Mouse (Mus musculus) limb, embryonic 11.5 days (tissue): ENCODE data around the gene Yipf3. TPM values are rescaled to one million over a fixed set of nuclear protein-coding genes. Genes with fewer than 3 reads are reported as not detected.

Experiments
- ATAC-seq: fragments of 200-750 bp; cut with Nextera tagmentation; 2 replicates; pipeline ENCODE4 v1.8.0; 2017; ENCODE audit warnings: low read depth; ENCODE audit not compliant: insufficient number of reproducible peaks, low FRiP score, low TSS enrichment
- DNase-seq: peaks from one replicate; pipeline ENCODE4 v3.0.0-alpha.2; 2015; ENCODE audit warnings: low spot score
- H3K27ac ChIP-seq: fragments of 300-500 bp; sonication (generic); replicated peaks from 2 replicates; pipeline ENCODE4 v1.5.1; 2014; ENCODE audit warnings: low read depth, mild to moderate bottlenecking, low read length
- H3K27me3 ChIP-seq: fragments of 300-500 bp; sonication (generic); 2 replicates; pipeline ENCODE4 v1.6.1; 2014; ENCODE audit warnings: mild to moderate bottlenecking, low read length, mixed read lengths; ENCODE audit not compliant: control insufficient read depth, insufficient read depth
- H3K36me3 ChIP-seq: fragments of 300-500 bp; sonication (generic); 2 replicates; pipeline ENCODE4 v1.6.1; 2014; ENCODE audit warnings: mild to moderate bottlenecking, low read length, moderate library complexity, mixed read lengths; ENCODE audit not compliant: control insufficient read depth, insufficient read depth
- H3K4me1 ChIP-seq: fragments of 300-500 bp; sonication (generic); 2 replicates; pipeline ENCODE4 v1.6.1; 2014; ENCODE audit warnings: low read length, mixed read lengths; ENCODE audit not compliant: control insufficient read depth, insufficient read depth
- H3K4me2 ChIP-seq: fragments of 300-500 bp; sonication (generic); 2 replicates; pipeline ENCODE4 v1.6.1; 2014; ENCODE audit warnings: low read depth, mild to moderate bottlenecking, moderate library complexity; ENCODE audit not compliant: severe bottlenecking
- H3K4me3 ChIP-seq: fragments of 300-500 bp; sonication (generic); 2 replicates; pipeline ENCODE4 v1.5.1; 2014; ENCODE audit warnings: low read depth, low read length
- H3K9ac ChIP-seq: fragments of 300-500 bp; sonication (generic); 2 replicates; pipeline ENCODE4 v1.6.1; 2014; ENCODE audit warnings: mild to moderate bottlenecking, low read length
- H3K9me3 ChIP-seq: fragments of 300-500 bp; sonication (generic); 2 replicates; pipeline ENCODE4 v1.6.1; 2016; ENCODE audit warnings: low read length; ENCODE audit not compliant: control insufficient read depth
- WGBS: fragments of 180-500 bp; shearing (Covaris S2); extraction: QIAGEN DNeasy Blood & Tissue Kit; methylation state at CpG from one replicate; pipeline ENCODE4 v1.1.7; 2014; 5-methylcytosine and 5-hydroxymethylcytosine counted together
- polyA plus RNA-seq: library from polyadenylated mRNA; unstranded; fragments of >200 nt; fragmentation: Nextera tagmentation; extraction: Ambion mirVana; gene quantifications from 2 replicates; pipeline ENCODE4 v1.2.1, GENCODE M21; 2014

Gene Yipf3
- polyA plus RNA-seq, 1 experiment from 2014 or later = 76.9 TPM

GRCm38 (mm10) chr17:46283140-46283539, 35.3 kb downstream of the Yipf3 start:
- H3K9ac ChIP-seq = no peak overlapping the region; the same call in none of the 2 replicates

GRCm38 (mm10) chr17:46283911-46284310, 36.0 kb downstream of the Yipf3 start:
- no peak for DNase-seq
- Histone ChIP-seq H3K4me2 (no peak overlapping the region), H3K9me3 (no peaks in the 10 kb centered on the region), H3K27me3 (no peaks in the 10 kb centered on the region), H3K27ac (no peak overlapping the region), H3K36me3 (peaks cover 3% of the 10 kb centered on the region; the same call in 1 of the 2 replicates), H3K9ac (no peak overlapping the region), H3K4me1 (peaks cover 16% of the 10 kb centered on the region), H3K4me3 (no peak overlapping the region)
- ATAC-seq = no peak
- WGBS = 89% methylated on average over 8 of the region's 8 CpGs

More at GRCm38 (mm10) chr17:46283140-46283539, 35.3 kb downstream of the Yipf3 start:
- Histone ChIP-seq H3K4me1 (peaks cover 16% of the 10 kb centered on the region), H3K36me3 (peaks cover 5% of the 10 kb centered on the region; the same call in 1 of the 2 replicates), H3K27ac (peak overlapping the region; percentile 90; the same call in 1 of the 2 replicates), H3K9me3 (no peaks in the 10 kb centered on the region), H3K27me3 (no peaks in the 10 kb centered on the region), H3K4me2 (peak overlapping the region; percentile 93; the same call in 1 of the 2 replicates), H3K4me3 (peak overlapping the region; percentile 74)
- WGBS = 26% methylated on average over 9 of the region's 9 CpGs
- peak; percentile 6; the same call in 1 of the 2 replicates for ATAC-seq
- no peak for DNase-seq

- no peaks in the 10 kb centered on the region for H3K27me3 ChIP-seq
- DNase-seq (no peak), ATAC-seq (no peak)
- 0 out of 2 replicates have a peak, but pooled peaks cover 3% of the 10 kb centered on the region for H3K36me3 ChIP-seq
- H3K9ac ChIP-seq = no peak overlapping the region
- WGBS = 44% methylated on average over 7 of the region's 7 CpGs
- H3K4me1 ChIP-seq = peaks cover 16% of the 10 kb centered on the region
- H3K4me3 ChIP-seq = no peak overlapping the region
- no peak overlapping the region for H3K4me2 ChIP-seq
- no peak overlapping the region for H3K27ac ChIP-seq
- H3K9me3 ChIP-seq = no peaks in the 10 kb centered on the region
Observed at GRCm38 (mm10) chr17:46284653-46285052, 36.8 kb downstream of the Yipf3 start.

GRCm38 (mm10) chr17:46285407-46285806, 37.5 kb downstream of the Yipf3 start:
- no peaks in the 10 kb centered on the region for H3K36me3 ChIP-seq
- ATAC-seq (no peak), DNase-seq (no peak)
- no peak overlapping the region for H3K9ac ChIP-seq
- H3K4me3 ChIP-seq = no peak overlapping the region
- H3K27me3 ChIP-seq = no peaks in the 10 kb centered on the region
- 73% methylated on average over 6 of the region's 6 CpGs for WGBS
- no peaks in the 10 kb centered on the region for H3K9me3 ChIP-seq
- no peak overlapping the region for H3K27ac ChIP-seq
- no peak overlapping the region for H3K4me2 ChIP-seq
- peaks cover 16% of the 10 kb centered on the region for H3K4me1 ChIP-seq

- no peaks in the 10 kb centered on the region for H3K36me3 ChIP-seq
- H3K9me3 ChIP-seq = no peaks in the 10 kb centered on the region
- no peak overlapping the region for H3K4me3 ChIP-seq
- peak; percentile 47 for DNase-seq
- WGBS = 55% methylated on average over 11 of the region's 11 CpGs
- H3K27me3 ChIP-seq = no peaks in the 10 kb centered on the region
- peak overlapping the region; percentile 17; the same call in 1 of the 2 replicates for H3K9ac ChIP-seq
- H3K27ac ChIP-seq = peak overlapping the region; percentile 42; the same call in 1 of the 2 replicates
- H3K4me1 ChIP-seq = peaks cover 2% of the 10 kb centered on the region; the same call in 1 of the 2 replicates
- ATAC-seq = no peak
- no peak overlapping the region for H3K4me2 ChIP-seq
Observed at GRCm38 (mm10) chr17:46287678-46288095, 39.8 kb downstream of the Yipf3 start.

- Histone ChIP-seq H3K4me1 (peaks cover 9% of the 10 kb centered on the region; the same call in 1 of the 2 replicates), H3K27ac (no peak overlapping the region), H3K4me3 (no peak overlapping the region), H3K4me2 (no peak overlapping the region), H3K9ac (no peak overlapping the region), H3K9me3 (no peaks in the 10 kb centered on the region), H3K36me3 (no peaks in the 10 kb centered on the region), H3K27me3 (peaks cover 43% of the 10 kb centered on the region)
- no peak for ATAC-seq
- 51% methylated on average over 6 of the region's 6 CpGs for WGBS
- no peak for DNase-seq
Observed at GRCm38 (mm10) chr17:46296601-46297000, 48.7 kb downstream of the Yipf3 start.

GRCm38 (mm10) chr17:46297028-46297363, 49.1 kb downstream of the Yipf3 start:
- 10% methylated on average over 6 of the region's 6 CpGs for WGBS
- H3K4me1 ChIP-seq = peaks cover 9% of the 10 kb centered on the region; the same call in 1 of the 2 replicates
- ATAC-seq (no peak), DNase-seq (no peak)
- H3K4me3 ChIP-seq = peak overlapping the region; percentile 57
- H3K27ac ChIP-seq = no peak overlapping the region
- H3K27me3 ChIP-seq = peaks cover 43% of the 10 kb centered on the region
- peak overlapping the region; percentile 100 for H3K4me2 ChIP-seq
- no peaks in the 10 kb centered on the region for H3K36me3 ChIP-seq
- H3K9ac ChIP-seq = no peak overlapping the region
- H3K9me3 ChIP-seq = no peaks in the 10 kb centered on the region

- Histone ChIP-seq H3K4me2 (peak within 1 kb of the TSS; percentile 100), H3K9ac (peak within 1 kb of the TSS; percentile 47), H3K4me3 (peak within 1 kb of the TSS; percentile 57), H3K4me1 (peaks cover 9% of the 10 kb centered on the region; the same call in 1 of the 2 replicates), H3K36me3 (no peaks in the 10 kb centered on the region), H3K9me3 (no peaks in the 10 kb centered on the region), H3K27ac (no peak within 1 kb of the TSS), H3K27me3 (peaks cover 43% of the 10 kb centered on the region)
- 1% methylated on average over 61 of the region's 86 CpGs for WGBS
- ATAC-seq (no peak), DNase-seq (peak; percentile 46)
Observed at GRCm38 (mm10) chr17:46297364-46298219, 49.7 kb downstream of the Yipf3 start, which contains the start of gene Dlk2. Gene Dlk2 (plus strand): TSS chr17:46297421.
